Comparison of ENCODE assay signal across 8 mouse cellular contexts in the genomic region with DNA sequence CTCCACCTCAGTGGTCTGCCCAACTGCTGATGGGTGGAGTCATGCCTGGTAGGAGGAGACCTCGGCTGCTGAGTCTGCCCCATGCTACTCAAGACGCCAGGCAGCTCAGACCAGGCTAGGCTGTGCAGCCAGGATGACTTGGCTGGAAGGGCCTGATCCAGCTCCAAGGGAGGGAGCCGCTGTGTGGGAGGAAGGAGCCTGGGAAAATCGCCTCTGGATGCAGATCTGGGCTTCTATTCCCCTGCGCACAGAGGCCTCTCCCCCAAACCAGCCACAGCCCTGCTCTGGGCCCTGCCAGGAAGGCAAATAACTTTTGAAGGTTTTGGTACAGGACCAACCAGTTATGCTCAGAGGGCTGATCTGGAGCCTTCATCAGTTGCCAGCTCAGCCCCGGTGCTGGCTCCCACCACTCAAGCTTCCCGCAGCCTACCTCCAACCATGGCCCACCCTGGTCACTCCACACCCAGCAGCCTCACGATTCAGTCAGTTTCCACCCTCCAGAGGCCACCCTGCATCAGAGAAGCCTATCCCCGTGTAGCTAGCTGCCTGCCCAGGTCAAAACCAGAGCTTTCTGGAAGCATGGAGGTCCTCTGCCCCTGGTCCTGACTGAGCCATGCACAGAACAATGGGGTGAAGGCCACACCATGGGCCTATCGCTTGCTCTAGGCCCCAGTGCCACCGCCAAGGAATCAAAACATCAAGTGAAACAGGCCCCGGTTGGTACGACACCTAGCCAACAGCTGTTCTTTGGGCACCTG. TPM values are rescaled to one million over a fixed set of nuclear protein-coding genes. Genes with fewer than 3 reads are reported as not detected.
DNase-seq lines count a peak whose midpoint lies in the region; ATAC-seq and TF ChIP-seq lines count a peak whose summit lies in the region.

No protein-coding gene starts in this region.

- H3K4me2 ChIP-seq in hindbrain, postnatal 0 days (ENCODE audit: low read depth, low read length), result no peak overlapping the region
- H3K4me2 ChIP-seq in hindbrain, embryonic 14.5 days (replicated peaks), result no peak overlapping the region
- no peak overlapping the region for H3K4me2 ChIP-seq in lung, embryonic 16.5 days (ENCODE audit: low read depth, low read length)
- no peak overlapping the region for H3K4me2 ChIP-seq in forebrain, embryonic 16.5 days (ENCODE audit: low read length)

- no peak overlapping the region for H3K4me3 ChIP-seq in hindbrain, postnatal 0 days (ENCODE audit: low read length)
- no peak overlapping the region for H3K4me3 ChIP-seq in hindbrain, embryonic 14.5 days (replicated peaks; ENCODE audit: low read length)
- H3K4me3 ChIP-seq in lung, embryonic 16.5 days (ENCODE audit: low read length), result no peak overlapping the region
- no peak overlapping the region for H3K4me3 ChIP-seq in forebrain, embryonic 16.5 days (replicated peaks; ENCODE audit: low read length)

- H3K36me3 ChIP-seq in hindbrain, postnatal 0 days (ENCODE audit: insufficient read depth, low read length), result peaks cover 43% of the 10 kb centered on the region
- peaks cover 54% of the 10 kb centered on the region for H3K36me3 ChIP-seq in hindbrain, embryonic 14.5 days (replicated peaks; ENCODE audit: control insufficient read depth, insufficient read depth)
- H3K36me3 ChIP-seq in lung, embryonic 16.5 days (ENCODE audit: control insufficient read depth, insufficient read depth, low read length), result peaks cover 38% of the 10 kb centered on the region
- peaks cover 22% of the 10 kb centered on the region for H3K36me3 ChIP-seq in forebrain, embryonic 16.5 days (ENCODE audit: control insufficient read depth, insufficient read depth)

- H3K4me1 ChIP-seq in hindbrain, postnatal 0 days (ENCODE audit: insufficient read depth, low read length), result no peaks in the 10 kb centered on the region
- H3K4me1 ChIP-seq in hindbrain, embryonic 14.5 days (replicated peaks; ENCODE audit: control insufficient read depth, insufficient read depth, low read length), result no peaks in the 10 kb centered on the region
- H3K4me1 ChIP-seq in lung, embryonic 16.5 days (replicated peaks; ENCODE audit: control insufficient read depth, insufficient read depth, low read length), result peaks cover 23% of the 10 kb centered on the region
- no peaks in the 10 kb centered on the region for H3K4me1 ChIP-seq in forebrain, embryonic 16.5 days (replicated peaks; ENCODE audit: control insufficient read depth, insufficient read depth, low read length)

- no peak overlapping the region for H3K9ac ChIP-seq in hindbrain, postnatal 0 days (replicated peaks; ENCODE audit: low read length)
- H3K9ac ChIP-seq in hindbrain, embryonic 14.5 days, result no peak overlapping the region
- no peak overlapping the region for H3K9ac ChIP-seq in lung, embryonic 16.5 days (ENCODE audit: low read length)
- no peak overlapping the region for H3K9ac ChIP-seq in forebrain, embryonic 16.5 days (replicated peaks; ENCODE audit: low read depth, low read length)

- no peak for DNase-seq in hindbrain, postnatal 0 days (ENCODE audit: low spot score)
- no peak for DNase-seq in hindbrain, embryonic 14.5 days (ENCODE audit: low spot score)
- peak; percentile 63 for DNase-seq in NIH3T3 (ENCODE audit: low read depth)
- peak; percentile 59 for DNase-seq in gastrocnemius, postnatal 10 days
- no peak for DNase-seq in B cell, adult 2 months

- 75% methylated on average over 13 of the region's 13 CpGs for WGBS in hindbrain, postnatal 0 days
- WGBS in hindbrain, embryonic 14.5 days, result 84% methylated on average over 13 of the region's 13 CpGs
- 63% methylated on average over 13 of the region's 13 CpGs for WGBS in lung, embryonic 16.5 days
- 83% methylated on average over 13 of the region's 13 CpGs for WGBS in forebrain, embryonic 16.5 days

- H3K27ac ChIP-seq in hindbrain, postnatal 0 days, result no peak overlapping the region
- no peak overlapping the region for H3K27ac ChIP-seq in hindbrain, embryonic 14.5 days
- H3K27ac ChIP-seq in lung, embryonic 16.5 days (ENCODE audit: low read length), result peak overlapping the region; percentile 38; the same call in 1 of the 2 replicates
- no peak overlapping the region for H3K27ac ChIP-seq in forebrain, embryonic 16.5 days (ENCODE audit: low read length)

- no peaks in the 10 kb centered on the region for H3K9me3 ChIP-seq in hindbrain, postnatal 0 days (ENCODE audit: low read length)
- no peaks in the 10 kb centered on the region for H3K9me3 ChIP-seq in hindbrain, embryonic 14.5 days (ENCODE audit: control insufficient read depth, low read length)
- no peaks in the 10 kb centered on the region for H3K9me3 ChIP-seq in lung, embryonic 16.5 days (ENCODE audit: control insufficient read depth, low read length)
- no peaks in the 10 kb centered on the region for H3K9me3 ChIP-seq in forebrain, embryonic 16.5 days (ENCODE audit: control insufficient read depth, low read length)

- no peaks in the 10 kb centered on the region for H3K27me3 ChIP-seq in hindbrain, postnatal 0 days (ENCODE audit: insufficient read depth, low read length)
- no peaks in the 10 kb centered on the region for H3K27me3 ChIP-seq in hindbrain, embryonic 14.5 days (ENCODE audit: control insufficient read depth, insufficient read depth, low read length)
- no peaks in the 10 kb centered on the region for H3K27me3 ChIP-seq in lung, embryonic 16.5 days (ENCODE audit: control insufficient read depth, insufficient read depth, low read depth, low read length)
- no peaks in the 10 kb centered on the region for H3K27me3 ChIP-seq in forebrain, embryonic 16.5 days (replicated peaks; ENCODE audit: control insufficient read depth, insufficient read depth, low read length)

- peak; percentile 48; the same call in 1 of the 2 replicates for ATAC-seq in hindbrain, postnatal 0 days
- ATAC-seq in hindbrain, embryonic 14.5 days (ENCODE audit: low FRiP score), result no peak
- ATAC-seq in lung, embryonic 16.5 days (ENCODE audit: low read depth), result peak; percentile 55
- ATAC-seq in megakaryocyte progenitor cell, adult 5-6 weeks (replicated peaks; ENCODE audit: poor library complexity), result no peak
- ATAC-seq in forebrain, embryonic 16.5 days, result no peak

- TF ChIP-seq CTCF in hindbrain, postnatal 0 days (IDR thresholded peaks at IDR 0.05; ENCODE audit: low read depth), result no peak

RNA-seq across cellular contexts. Expression of a gene that starts 14.1 kb away (rescaled TPM):
- total RNA-seq in hindbrain, postnatal 0 days (2014; rRNA removed), result 50.7 and 54.3 TPM in 2 replicates
- polyA plus RNA-seq in hindbrain, postnatal 0 days (2015; fragmentation: Nextera tagmentation; extraction: Ambion mirVana), result 74.7 and 80.0 TPM in 2 replicates
- polyA plus RNA-seq in hindbrain, embryonic 14.5 days (2014; fragmentation: Nextera tagmentation; extraction: Ambion mirVana), result 50.3 and 52.5 TPM in 2 replicates
- under 1 TPM; 0.49 to 0.84 TPM for total RNA-seq in gastrocnemius, postnatal 10 days (2021)
- 23.7 and 26.8 TPM in 2 replicates for polyA plus RNA-seq in lung, embryonic 16.5 days (2015; fragmentation: Nextera tagmentation; extraction: Ambion mirVana)
- total RNA-seq in megakaryocyte progenitor cell, adult 5-6 weeks (2015), result 1.4 TPM in 1 of 2 replicates, not detected in the other
- 1.4 TPM in 1 of 2 replicates, not detected in the other for total RNA-seq in megakaryocyte progenitor cell, adult 5-6 weeks (2017)
- polyA plus RNA-seq in forebrain, embryonic 16.5 days (2015; fragmentation: Nextera tagmentation; extraction: Ambion mirVana), result 33.7 and 48.7 TPM in 2 replicates

RNA-seq across cellular contexts. Expression of a gene that starts 19.1 kb away (rescaled TPM):
- 62.8 and 67.1 TPM in 2 replicates for total RNA-seq in hindbrain, postnatal 0 days (2014; rRNA removed)
- 165 and 169 TPM in 2 replicates for polyA plus RNA-seq in hindbrain, postnatal 0 days (2015; fragmentation: Nextera tagmentation; extraction: Ambion mirVana)
- 143 and 148 TPM in 2 replicates for polyA plus RNA-seq in hindbrain, embryonic 14.5 days (2014; fragmentation: Nextera tagmentation; extraction: Ambion mirVana)
- 10 to 100 TPM; 62.6 to 63.8 TPM for total RNA-seq in gastrocnemius, postnatal 10 days (2021)
- polyA plus RNA-seq in lung, embryonic 16.5 days (2015; fragmentation: Nextera tagmentation; extraction: Ambion mirVana), result 134 and 138 TPM in 2 replicates
- total RNA-seq in megakaryocyte progenitor cell, adult 5-6 weeks (2015), result 50.5 and 56.3 TPM in 2 replicates
- total RNA-seq in megakaryocyte progenitor cell, adult 5-6 weeks (2017), result 55.4 and 59.2 TPM in 2 replicates
- 125 and 137 TPM in 2 replicates for polyA plus RNA-seq in forebrain, embryonic 16.5 days (2015; fragmentation: Nextera tagmentation; extraction: Ambion mirVana)

RNA-seq across cellular contexts. Expression of a gene that starts 23.4 kb away (rescaled TPM):
- total RNA-seq in hindbrain, postnatal 0 days (2014; rRNA removed), result 10.2 and 16.2 TPM in 2 replicates
- 17.2 and 17.5 TPM in 2 replicates for polyA plus RNA-seq in hindbrain, postnatal 0 days (2015; fragmentation: Nextera tagmentation; extraction: Ambion mirVana)
- 19.6 and 21.9 TPM in 2 replicates for polyA plus RNA-seq in hindbrain, embryonic 14.5 days (2014; fragmentation: Nextera tagmentation; extraction: Ambion mirVana)
- 10 to 100 TPM; 14.0 to 14.7 TPM for total RNA-seq in gastrocnemius, postnatal 10 days (2021)
- polyA plus RNA-seq in lung, embryonic 16.5 days (2015; fragmentation: Nextera tagmentation; extraction: Ambion mirVana), result 55.5 and 57.1 TPM in 2 replicates
- 14.8 and 19.7 TPM in 2 replicates for total RNA-seq in megakaryocyte progenitor cell, adult 5-6 weeks (2015)
- 4.8 and 6.5 TPM in 2 replicates for total RNA-seq in megakaryocyte progenitor cell, adult 5-6 weeks (2017)
- polyA plus RNA-seq in forebrain, embryonic 16.5 days (2015; fragmentation: Nextera tagmentation; extraction: Ambion mirVana), result 28.6 and 30.1 TPM in 2 replicates

RNA-seq across cellular contexts. Expression of a gene that starts 30.9 kb away (rescaled TPM):
- total RNA-seq in hindbrain, postnatal 0 days (2014; rRNA removed), result 68.0 and 94.8 TPM in 2 replicates
- polyA plus RNA-seq in hindbrain, postnatal 0 days (2015; fragmentation: Nextera tagmentation; extraction: Ambion mirVana), result 25.8 and 27.9 TPM in 2 replicates
- polyA plus RNA-seq in hindbrain, embryonic 14.5 days (2014; fragmentation: Nextera tagmentation; extraction: Ambion mirVana), result 25.7 and 29.9 TPM in 2 replicates
- total RNA-seq in gastrocnemius, postnatal 10 days (2021), result 10 to 100 TPM; 44.9 to 59.2 TPM
- 50.3 and 55.0 TPM in 2 replicates for polyA plus RNA-seq in lung, embryonic 16.5 days (2015; fragmentation: Nextera tagmentation; extraction: Ambion mirVana)
- 17.4 and 22.2 TPM in 2 replicates for total RNA-seq in megakaryocyte progenitor cell, adult 5-6 weeks (2015)
- total RNA-seq in megakaryocyte progenitor cell, adult 5-6 weeks (2017), result 30.7 and 33.2 TPM in 2 replicates
- 39.1 and 47.4 TPM in 2 replicates for polyA plus RNA-seq in forebrain, embryonic 16.5 days (2015; fragmentation: Nextera tagmentation; extraction: Ambion mirVana)

Comparison
In these comparisons a context has a peak if more than half of its experiments do, and no peak if none do; other contexts are left out.
1. ATAC-seq: peak in hindbrain, postnatal 0 days (single experiment) and lung, embryonic 16.5 days (single experiment); none in hindbrain, embryonic 14.5 days (single experiment), megakaryocyte progenitor cell, adult 5-6 weeks (single experiment) and forebrain, embryonic 16.5 days (single experiment).
2. DNase-seq: peak in NIH3T3 (single experiment) and gastrocnemius, postnatal 10 days (single experiment); none in hindbrain, postnatal 0 days (single experiment), hindbrain, embryonic 14.5 days (single experiment) and B cell, adult 2 months (0 of 2).